8 mouse cellular contexts compared by ENCODE assay signal in the genomic region with DNA sequence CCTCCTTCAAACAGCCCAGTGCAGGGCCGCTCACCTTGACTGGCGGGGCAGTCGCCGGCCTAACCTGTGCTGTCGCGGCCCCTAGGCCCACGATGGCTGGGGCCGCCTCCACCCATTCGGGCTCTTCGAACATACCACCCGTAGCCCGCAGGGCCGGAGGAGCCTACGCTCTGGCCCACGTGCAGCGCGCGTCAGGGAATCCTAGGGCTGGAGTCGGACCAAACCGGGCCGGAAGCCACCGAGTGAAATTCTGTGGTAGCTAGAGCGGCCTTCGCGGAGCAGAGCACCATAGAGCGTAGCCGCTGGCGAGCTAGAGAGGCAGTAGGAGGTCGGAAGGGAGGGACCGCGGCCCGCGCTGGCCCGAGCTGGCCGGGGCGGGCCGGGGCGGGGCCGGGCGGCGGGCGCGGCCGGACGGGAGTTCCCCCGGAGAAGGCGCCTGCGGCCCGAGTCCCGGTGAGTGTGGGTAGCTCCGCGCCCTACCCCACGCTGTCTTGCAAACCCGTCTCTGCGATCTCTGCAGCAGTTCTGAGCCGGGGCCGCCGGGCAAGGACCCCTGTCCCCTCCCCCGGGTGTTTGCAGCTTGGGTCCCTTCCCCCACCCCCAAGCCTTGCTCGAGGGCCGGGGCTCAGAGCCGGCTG. TPM values are rescaled to one million over a fixed set of nuclear protein-coding genes. Genes with fewer than 3 reads are reported as not detected.
DNase-seq lines count a peak whose midpoint lies in the region; ATAC-seq and TF ChIP-seq lines count a peak whose summit lies in the region.

A gene (plus strand): TSS at position 329 of the 638 bp plus-strand sequence.

- peak; percentile 96 for ATAC-seq in embryonic facial prominence, embryonic 13.5 days (ENCODE audit: insufficient number of reproducible peaks, insufficient read depth, low FRiP score, low TSS enrichment, low read depth)
- peak; percentile 96 for ATAC-seq in limb, embryonic 14.5 days (ENCODE audit: low FRiP score, low read depth)
- peak; percentile 94 for ATAC-seq in midbrain, postnatal 0 days (ENCODE audit: low FRiP score)

- peak within 1 kb of the TSS; percentile 87 for H3K27ac ChIP-seq in embryonic facial prominence, embryonic 13.5 days
- H3K27ac ChIP-seq in heart, adult 2 months, result peak within 1 kb of the TSS; percentile 99
- H3K27ac ChIP-seq in limb, embryonic 14.5 days (replicated peaks; ENCODE audit: low read depth, low read length), result peak within 1 kb of the TSS; percentile 85
- H3K27ac ChIP-seq in midbrain, postnatal 0 days (ENCODE audit: low read depth, low read length), result peak within 1 kb of the TSS; percentile 70

- H3K79me2 ChIP-seq in heart, adult 2 months (replicated peaks; ENCODE audit: control insufficient read depth, insufficient read depth, low read length), result no peaks in the 10 kb centered on the region; the same call in 1 of the 2 replicates

- H3K4me1 ChIP-seq in embryonic facial prominence, embryonic 13.5 days, result peaks cover 34% of the 10 kb centered on the region
- H3K4me1 ChIP-seq in heart, adult 2 months (ENCODE audit: control insufficient read depth, insufficient read depth, low read length), result peaks cover 6% of the 10 kb centered on the region
- H3K4me1 ChIP-seq in limb, embryonic 14.5 days (ENCODE audit: control insufficient read depth, insufficient read depth, low read length), result peaks cover 25% of the 10 kb centered on the region
- peaks cover 6% of the 10 kb centered on the region; the same call in 1 of the 2 replicates for H3K4me1 ChIP-seq in midbrain, postnatal 0 days (ENCODE audit: insufficient read depth, low read length)

- no peak for TF ChIP-seq EP300 in heart, adult 2 months (IDR thresholded peaks at IDR 0.05; ENCODE audit: insufficient read depth, low read depth, low read length)

- intact Hi-C loops in heart, adult 2 months (cut with DNase I), result loop anchor here (2.0 to 10.0 kb wide), 3 partner anchors 74 to 182 kb away; a partner anchor contains a TSS

- TF ChIP-seq POLR2A in heart, adult 2 months (IDR thresholded peaks at IDR 0.05; ENCODE audit: insufficient read depth, low read depth, low read length), result peak; percentile 78
- peak; percentile 34; the same call in 1 of the 2 replicates for TF ChIP-seq POLR2A in limb, embryonic 14.5 days (IDR thresholded peaks at IDR 0.05; ENCODE audit: borderline replicate concordance, extremely low read depth, insufficient read depth, insufficient read length)

- H3K9me3 ChIP-seq in embryonic facial prominence, embryonic 13.5 days, result no peaks in the 10 kb centered on the region
- no peaks in the 10 kb centered on the region for H3K9me3 ChIP-seq in limb, embryonic 14.5 days (ENCODE audit: control insufficient read depth, low read length)
- H3K9me3 ChIP-seq in midbrain, postnatal 0 days (ENCODE audit: low read length), result no peaks in the 10 kb centered on the region

- under 1% methylated on average over 52 of the region's 62 CpGs for WGBS in embryonic facial prominence, embryonic 13.5 days
- under 1% methylated on average over 58 of the region's 62 CpGs for WGBS in heart, adult 2 months
- under 1% methylated on average over 32 of the region's 62 CpGs for WGBS in limb, embryonic 14.5 days
- WGBS in midbrain, postnatal 0 days, result under 1% methylated on average over 42 of the region's 62 CpGs

- TF ChIP-seq CTCF in heart, adult 2 months (IDR thresholded peaks at IDR 0.05), result no peak
- no peak for TF ChIP-seq CTCF in midbrain, postnatal 0 days (IDR thresholded peaks at IDR 0.05)

- H3K36me3 ChIP-seq in embryonic facial prominence, embryonic 13.5 days, result peaks cover 53% of the 10 kb centered on the region
- peaks cover 6% of the 10 kb centered on the region for H3K36me3 ChIP-seq in heart, adult 2 months (ENCODE audit: control insufficient read depth, insufficient read depth, low read length)
- H3K36me3 ChIP-seq in limb, embryonic 14.5 days (ENCODE audit: control insufficient read depth, insufficient read depth, low read length), result peaks cover 51% of the 10 kb centered on the region
- peaks cover 29% of the 10 kb centered on the region for H3K36me3 ChIP-seq in midbrain, postnatal 0 days (ENCODE audit: insufficient read depth, low read length)

- peak; percentile 91 for DNase-seq in 3134 (ENCODE audit: extremely low read depth, insufficient read length, low spot score)
- peak; percentile 94 for DNase-seq in adrenal gland, postnatal 36 days
- peak; percentile 94 to 96 for DNase-seq in heart, adult 2 months
- peak; percentile 96 for DNase-seq in kidney, adult 9 months
- DNase-seq in limb, embryonic 14.5 days (ENCODE audit: low spot score), result peak; percentile 92
- peak; percentile 93 for DNase-seq in midbrain, postnatal 0 days (ENCODE audit: low spot score)
- DNase-seq in spleen, postnatal 14 days (ENCODE audit: low spot score in 2 of 2), result peak; percentile 83 to 85

- peak within 1 kb of the TSS; percentile 74 for H3K4me3 ChIP-seq in embryonic facial prominence, embryonic 13.5 days
- H3K4me3 ChIP-seq in heart, adult 2 months, result peak within 1 kb of the TSS; percentile 83
- H3K4me3 ChIP-seq in limb, embryonic 14.5 days (replicated peaks; ENCODE audit: low read length), result peak within 1 kb of the TSS; percentile 86
- H3K4me3 ChIP-seq in midbrain, postnatal 0 days (ENCODE audit: low read depth, low read length), result peak within 1 kb of the TSS; percentile 84

- H3K4me2 ChIP-seq in embryonic facial prominence, embryonic 13.5 days, result peak within 1 kb of the TSS; percentile 79
- peak within 1 kb of the TSS; percentile 70 for H3K4me2 ChIP-seq in limb, embryonic 14.5 days (replicated peaks; ENCODE audit: low read depth, low read length, severe bottlenecking)
- peak within 1 kb of the TSS; percentile 95 for H3K4me2 ChIP-seq in midbrain, postnatal 0 days (ENCODE audit: low read depth, low read length, poor library complexity, severe bottlenecking)

- H3K9ac ChIP-seq in embryonic facial prominence, embryonic 13.5 days, result peak within 1 kb of the TSS; percentile 92
- peak within 1 kb of the TSS; percentile 88 for H3K9ac ChIP-seq in heart, adult 2 months (ENCODE audit: low read depth, low read length)
- peak within 1 kb of the TSS; percentile 89 for H3K9ac ChIP-seq in limb, embryonic 14.5 days (ENCODE audit: low read depth, low read length, severe bottlenecking)
- H3K9ac ChIP-seq in midbrain, postnatal 0 days (replicated peaks; ENCODE audit: low read length, poor library complexity, severe bottlenecking), result peak within 1 kb of the TSS; percentile 72

- no peaks in the 10 kb centered on the region for H3K27me3 ChIP-seq in embryonic facial prominence, embryonic 13.5 days
- no peaks in the 10 kb centered on the region for H3K27me3 ChIP-seq in heart, adult 2 months (ENCODE audit: control insufficient read depth, insufficient read depth, low read length)
- H3K27me3 ChIP-seq in limb, embryonic 14.5 days (ENCODE audit: control insufficient read depth, insufficient read depth, low read length), result no peaks in the 10 kb centered on the region
- no peaks in the 10 kb centered on the region for H3K27me3 ChIP-seq in midbrain, postnatal 0 days (ENCODE audit: insufficient read depth, low read length)

RNA-seq across cellular contexts. Expression of the gene that starts here (rescaled TPM):
- 100 to 1,000 TPM; 145 to 159 TPM for total RNA-seq in adrenal gland, postnatal 36 days (2021)
- polyA plus RNA-seq in embryonic facial prominence, embryonic 13.5 days (2015; fragmentation: Nextera tagmentation; extraction: Ambion mirVana), result 253 and 273 TPM in 2 replicates
- total RNA-seq in heart, adult 2 months (2021), result 10 to 100 TPM; 81.4 to 84.4 TPM
- polyA plus RNA-seq in heart, adult 2 months (2012; rRNA removed), result 127 and 168 TPM in 2 replicates
- polyA plus RNA-seq in limb, embryonic 14.5 days (2012; rRNA removed), result 317 and 333 TPM in 2 replicates
- polyA plus RNA-seq in limb, embryonic 14.5 days (2014; fragmentation: Nextera tagmentation; extraction: Ambion mirVana), result 353 and 358 TPM in 2 replicates
- 122 and 130 TPM in 2 replicates for total RNA-seq in midbrain, postnatal 0 days (2014; rRNA removed)
- polyA plus RNA-seq in midbrain, postnatal 0 days (2015; fragmentation: Nextera tagmentation; extraction: Ambion mirVana), result 139 and 154 TPM in 2 replicates

Comparison
In these comparisons a context has a peak if more than half of its experiments do, and no peak if none do; other contexts are left out.
1. Peak in every context shown above with its lines: DNase-seq, ATAC-seq, H3K4me3 ChIP-seq and H3K27ac ChIP-seq.